Mouse (Mus musculus) testis, postnatal 10 days (tissue): ENCODE data around the gene Lrrc45.
"Not testable (repeated sequence)": the region's sequence is repeated elsewhere in the genome, so short reads cannot be mapped to it uniquely, and the experiment has no call there.

Source experiments
- DNase-seq: peaks from one replicate; pipeline ENCODE4 v3.0.0; 2021; ENCODE audit warnings: low spot score

The Lrrc45 gene

GRCm38 (mm10) chr11:120713580-120714518 lies at the start of gene Lrrc45, which contains the start of gene Cenpx:
Gene Lrrc45, plus strand, starts transcription at chr11:120713925.
Gene Cenpx, minus strand, starts transcription at chr11:120713738.
- peak; percentile 95 for DNase-seq

GRCm38 (mm10) chr11:120665406-120665805 lies 48.3 kb upstream of the Lrrc45 start:
- DNase-seq, result peak; percentile 66

GRCm38 (mm10) chr11:120666617-120667016 lies 47.1 kb upstream of the Lrrc45 start:
- no peak for DNase-seq

GRCm38 (mm10) chr11:120672687-120673593 lies 40.8 kb upstream of the Lrrc45 start, which contains the start of gene Aspscr1:
Gene Aspscr1, plus strand, starts transcription at chr11:120672973.
- DNase-seq, result peak; percentile 99

- no peak for DNase-seq
These were observed 40.1 kb upstream of the Lrrc45 start for GRCm38 (mm10) chr11:120673594-120674122.

GRCm38 (mm10) chr11:120675875-120676274 lies 37.9 kb upstream of the Lrrc45 start:
- not testable (repeated sequence) for DNase-seq

- no peak for DNase-seq
These were observed 36.8 kb upstream of the Lrrc45 start for GRCm38 (mm10) chr11:120676951-120677350.

- no peak for DNase-seq
These were observed 33.8 kb upstream of the Lrrc45 start for GRCm38 (mm10) chr11:120679909-120680308.

GRCm38 (mm10) chr11:120682683-120683082 lies 31.0 kb upstream of the Lrrc45 start:
- no peak for DNase-seq

- no peak for DNase-seq
These were observed 30.2 kb upstream of the Lrrc45 start for GRCm38 (mm10) chr11:120683536-120683935.

- no peak for DNase-seq
These were observed 29.6 kb upstream of the Lrrc45 start for GRCm38 (mm10) chr11:120684086-120684485.

- DNase-seq, result no peak
These were observed 29.1 kb upstream of the Lrrc45 start for GRCm38 (mm10) chr11:120684660-120685059.

GRCm38 (mm10) chr11:120686650-120687272 lies 27.0 kb upstream of the Lrrc45 start:
- DNase-seq, result no peak

GRCm38 (mm10) chr11:120689365-120689764 lies 24.4 kb upstream of the Lrrc45 start:
- DNase-seq, result no peak

- no peak for DNase-seq
These were observed 21.2 kb upstream of the Lrrc45 start for GRCm38 (mm10) chr11:120692471-120693011.

GRCm38 (mm10) chr11:120693461-120693860 lies 20.3 kb upstream of the Lrrc45 start:
- DNase-seq, result no peak

GRCm38 (mm10) chr11:120695184-120695583 lies 18.5 kb upstream of the Lrrc45 start:
- DNase-seq, result no peak

- no peak for DNase-seq
These were observed 18.1 kb upstream of the Lrrc45 start for GRCm38 (mm10) chr11:120695641-120696040.

GRCm38 (mm10) chr11:120696568-120696967 lies 17.2 kb upstream of the Lrrc45 start:
- no peak for DNase-seq

GRCm38 (mm10) chr11:120697741-120698140 lies 16.0 kb upstream of the Lrrc45 start:
- DNase-seq, result no peak

GRCm38 (mm10) chr11:120703696-120704454 lies 9.8 kb upstream of the Lrrc45 start:
- no peak for DNase-seq
